ENCODE assay signal across 15 mouse cellular contexts in the genomic region with DNA sequence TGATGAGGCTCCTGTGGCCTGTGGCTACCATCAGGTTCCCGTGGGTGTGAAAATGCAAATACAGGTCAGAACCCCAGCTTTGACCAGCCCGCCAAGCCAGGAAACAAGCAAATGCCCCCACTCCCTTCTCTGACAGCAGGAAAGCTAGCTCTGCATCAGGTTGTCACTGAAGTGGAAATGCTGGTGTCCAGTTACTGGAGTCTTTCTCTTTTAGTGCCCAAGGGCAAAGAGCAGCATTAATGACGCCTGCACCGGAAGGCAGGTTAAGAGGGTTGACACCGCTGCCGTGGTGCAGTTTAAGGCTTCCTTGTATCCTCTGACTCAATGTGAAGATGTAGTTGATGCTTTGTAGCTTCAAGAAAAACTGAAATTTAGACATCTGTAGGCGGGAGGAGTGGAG.
DNase-seq lines count a peak whose midpoint lies in the region; ATAC-seq and TF ChIP-seq lines count a peak whose summit lies in the region.
"Had no signal": no experiment of that assay in that cellular context is flagged by ENCODE, and none has a peak within 500 bp of the region (broad histone marks: within the 10 kb centered on the region; RNA-seq: fewer than 3 reads in every experiment).

No protein-coding gene starts in this region.

- WGBS in forebrain, embryonic 10.5 days = 23% methylated on average over 7 of the region's 7 CpGs
- 28% methylated on average over 7 of the region's 7 CpGs for WGBS in forebrain, embryonic 11.5 days
- 10% methylated on average over 7 of the region's 7 CpGs for WGBS in kidney, postnatal 0 days
- whole genome bisulfite sequencing in olfactory bulb, adult 2 months = 31% methylated on average over 7 of the region's 7 CpGs

- H3K4me3 ChIP-seq in forebrain, embryonic 10.5 days = no peak overlapping the region
- H3K4me3 ChIP-seq in forebrain, embryonic 11.5 days (ENCODE audit: low read depth, low read length) = no peak overlapping the region
- H3K4me3 ChIP-seq in kidney, postnatal 0 days (replicated peaks; ENCODE audit: low read depth, low read length) = no peak overlapping the region
- no peak overlapping the region for H3K4me3 ChIP-seq in olfactory bulb, adult 2 months (ENCODE audit: insufficient read depth, low read depth, low read length)
- H3K4me3 ChIP-seq: embryonic facial prominence, embryonic 15.5 days; forebrain, embryonic 13.5 days; hindbrain, embryonic 15.5 days; midbrain, embryonic 15.5 days had no signal

- no peak for ATAC-seq in forebrain, embryonic 11.5 days (replicated peaks; ENCODE audit: low FRiP score)
- peak; percentile 75 for ATAC-seq in kidney, postnatal 0 days (replicated peaks; ENCODE audit: low FRiP score, low read depth)
- ATAC-seq: forebrain, embryonic 13.5 days; midbrain, embryonic 15.5 days had no signal

- H3K9me3 ChIP-seq in forebrain, embryonic 10.5 days = no peaks in the 10 kb centered on the region
- H3K9me3 ChIP-seq in forebrain, embryonic 11.5 days (ENCODE audit: control insufficient read depth, low read length) = no peaks in the 10 kb centered on the region
- H3K9me3 ChIP-seq in kidney, postnatal 0 days (replicated peaks; ENCODE audit: low read length) = no peaks in the 10 kb centered on the region
- H3K9me3 ChIP-seq: embryonic facial prominence, embryonic 15.5 days; forebrain, embryonic 13.5 days; hindbrain, embryonic 15.5 days; midbrain, embryonic 15.5 days had no signal

- DNase-seq in forebrain, embryonic 10.5 days (ENCODE audit: extremely low spot score, low spot score) = peak; percentile 18
- no peak for DNase-seq in forebrain, embryonic 11.5 days (ENCODE audit: low spot score)
- peak; percentile 52 for DNase-seq in hindlimb bud, embryonic 11.5 days (ENCODE audit: extremely low spot score, low read depth, low spot score)
- DNase-seq in kidney, postnatal 0 days (ENCODE audit: low spot score) = peak; percentile 90
- DNase-seq in urinary bladder, postnatal 10 days (ENCODE audit: low spot score) = no peak
- DNase-seq in spleen, postnatal 10 days (ENCODE audit: low spot score in 2 of 2) = no peak
- DNase-seq in urinary bladder, adult 18-20 months (ENCODE audit: low spot score in 2 of 2) = no peak
- DNase-seq: cerebellum, postnatal 25 days; lung, adult 2 months had no signal

- TF ChIP-seq POLR2A in olfactory bulb, adult 2 months (IDR thresholded peaks at IDR 0.05; ENCODE audit: insufficient read depth, low read depth, low read length) = no peak

- no peaks in the 10 kb centered on the region for H3K36me3 ChIP-seq in forebrain, embryonic 10.5 days (replicated peaks)
- no peaks in the 10 kb centered on the region for H3K36me3 ChIP-seq in forebrain, embryonic 11.5 days (ENCODE audit: control insufficient read depth, insufficient read depth, low read length)
- H3K36me3 ChIP-seq in kidney, postnatal 0 days (ENCODE audit: insufficient read depth, low read length) = no peaks in the 10 kb centered on the region
- H3K36me3 ChIP-seq: embryonic facial prominence, embryonic 15.5 days; hindbrain, embryonic 15.5 days; midbrain, embryonic 15.5 days had no signal

- H3K27ac ChIP-seq in forebrain, embryonic 10.5 days = no peak overlapping the region
- no peak overlapping the region for H3K27ac ChIP-seq in forebrain, embryonic 11.5 days (ENCODE audit: low read depth, low read length)
- H3K27ac ChIP-seq in kidney, postnatal 0 days = no peak overlapping the region
- peak overlapping the region; percentile 76 for H3K27ac ChIP-seq in olfactory bulb, adult 2 months (ENCODE audit: insufficient read depth, low read depth, low read length)
- H3K27ac ChIP-seq: embryonic facial prominence, embryonic 15.5 days; forebrain, embryonic 13.5 days; hindbrain, embryonic 15.5 days; macrophage; midbrain, embryonic 15.5 days had no signal

- H3K9ac ChIP-seq in forebrain, embryonic 11.5 days (ENCODE audit: low read length) = no peak overlapping the region
- H3K9ac ChIP-seq in kidney, postnatal 0 days (ENCODE audit: low read depth, low read length) = no peak overlapping the region
- H3K9ac ChIP-seq: embryonic facial prominence, embryonic 15.5 days; forebrain, embryonic 13.5 days; hindbrain, embryonic 15.5 days; midbrain, embryonic 15.5 days had no signal

- TF ChIP-seq CTCF in kidney, postnatal 0 days (IDR thresholded peaks at IDR 0.05; ENCODE audit: low read depth) = no peak
- TF ChIP-seq CTCF in olfactory bulb, adult 2 months (IDR thresholded peaks at IDR 0.05; ENCODE audit: insufficient read depth, low read depth, low read length) = no peak

- peaks cover 19% of the 10 kb centered on the region for H3K4me1 ChIP-seq in forebrain, embryonic 10.5 days
- no peaks in the 10 kb centered on the region; the same call in 1 of the 2 replicates for H3K4me1 ChIP-seq in forebrain, embryonic 11.5 days (replicated peaks; ENCODE audit: control insufficient read depth, insufficient read depth, low read length)
- no peaks in the 10 kb centered on the region for H3K4me1 ChIP-seq in kidney, postnatal 0 days (replicated peaks; ENCODE audit: insufficient read depth, low read length)
- H3K4me1 ChIP-seq in olfactory bulb, adult 2 months (ENCODE audit: control insufficient read depth, insufficient read depth, low read length) = peaks cover 11% of the 10 kb centered on the region
- H3K4me1 ChIP-seq: embryonic facial prominence, embryonic 15.5 days; hindbrain, embryonic 15.5 days; midbrain, embryonic 15.5 days had no signal

- no peak overlapping the region for H3K4me2 ChIP-seq in forebrain, embryonic 11.5 days (ENCODE audit: low read depth, low read length, severe bottlenecking)
- no peak overlapping the region for H3K4me2 ChIP-seq in kidney, postnatal 0 days (ENCODE audit: low read length)
- H3K4me2 ChIP-seq: embryonic facial prominence, embryonic 15.5 days; forebrain, embryonic 13.5 days; hindbrain, embryonic 15.5 days; midbrain, embryonic 15.5 days had no signal

- H3K27me3 ChIP-seq in forebrain, embryonic 10.5 days (ENCODE audit: poor library complexity, severe bottlenecking) = peaks cover 8% of the 10 kb centered on the region; the same call in 1 of the 2 replicates
- no peaks in the 10 kb centered on the region for H3K27me3 ChIP-seq in forebrain, embryonic 11.5 days (ENCODE audit: control insufficient read depth, insufficient read depth, low read length)
- H3K27me3 ChIP-seq in kidney, postnatal 0 days (ENCODE audit: insufficient read depth, low read length) = 0 out of 2 replicates have a peak, but pooled peaks cover 3% of the 10 kb centered on the region
- H3K27me3 ChIP-seq: midbrain, embryonic 15.5 days had no signal

Comparison
In these comparisons a context has a peak if more than half of its experiments do, and no peak if none do; other contexts are left out.
1. DNase-seq: peak in forebrain, embryonic 10.5 days (single experiment), hindlimb bud, embryonic 11.5 days (single experiment) and kidney, postnatal 0 days (single experiment); none in forebrain, embryonic 11.5 days (single experiment), urinary bladder, postnatal 10 days (single experiment), spleen, postnatal 10 days (0 of 2) and urinary bladder, adult 18-20 months (0 of 2).